Mouse (Mus musculus) CH12.LX (cell line): ENCODE data around the gene Inpp5b. TPM values are rescaled to one million over a fixed set of nuclear protein-coding genes. Genes with fewer than 3 reads are reported as not detected.

Source experiments
- DNase-seq: peaks from one replicate; pipeline ENCODE4 v3.0.0-alpha.2; 2013; ENCODE audit errors: extremely low read depth
- H3K27ac ChIP-seq: 2 replicates; pipeline ENCODE4 v1.5.1; 2012; ENCODE audit warnings: low read depth, mild to moderate bottlenecking, control low read depth, moderate library complexity; ENCODE audit not compliant: insufficient read depth
- H3K27me3 ChIP-seq: replicated peaks from 2 replicates; pipeline ENCODE3; 2012; ENCODE audit warnings: inconsistent platforms
- H3K36me3 ChIP-seq, 2 experiments: replicated peaks in 1 of 2; 2 replicates each; pipeline versions ENCODE3 to v1.6.1; 2012; ENCODE audit warnings: inconsistent platforms in 1 of 2, low read length in 1 of 2, mild to moderate bottlenecking in 1 of 2, mixed read lengths in 1 of 2, moderate library complexity in 1 of 2; ENCODE audit not compliant: control insufficient read depth in 1 of 2, insufficient read depth in 1 of 2
- H3K4me1 ChIP-seq, 2 experiments: 2 replicates each; pipeline ENCODE4 v1.6.1; 2012; ENCODE audit warnings: inconsistent platforms in 1 of 2, moderate library complexity in 1 of 2; ENCODE audit not compliant: insufficient read depth in 2 of 2, control insufficient read depth in 1 of 2
- H3K4me2 ChIP-seq: 2 replicates; pipeline ENCODE4 v1.6.1; 2012; ENCODE audit warnings: low read depth, mild to moderate bottlenecking, control low read depth; ENCODE audit not compliant: poor library complexity, insufficient read depth, severe bottlenecking
- H3K4me3 ChIP-seq, 3 experiments: fragments of 150-350 bp in 1 of 3; sonication (generic) in 1 of 3; replicated peaks in 1 of 3; 2 replicates each; pipeline versions ENCODE3 to v1.5.1; 2011 to 2012; ENCODE audit warnings: low read depth in 2 of 3, low read length in 2 of 3, mild to moderate bottlenecking in 2 of 3, moderate library complexity in 2 of 3, control low read depth in 1 of 3, improper control_type of control experiment in 1 of 3, inconsistent platforms in 1 of 3, mixed read lengths in 1 of 3; ENCODE audit not compliant: poor library complexity in 1 of 3
- H3K79me2 ChIP-seq: replicated peaks from 2 replicates; pipeline ENCODE4 v1.6.1; 2012; ENCODE audit warnings: mild to moderate bottlenecking, moderate library complexity; ENCODE audit not compliant: control insufficient read depth, poor library complexity, insufficient read depth, severe bottlenecking; ENCODE audit errors: extremely low read depth
- H3K9ac ChIP-seq: 2 replicates; pipeline ENCODE4 v1.6.1; 2012; ENCODE audit warnings: low read depth, mild to moderate bottlenecking, control low read depth, moderate library complexity; ENCODE audit not compliant: insufficient read depth
- H3K9me3 ChIP-seq: replicated peaks from 2 replicates; pipeline ENCODE3; 2012; ENCODE audit warnings: low read length, inconsistent platforms, mixed read lengths
- CHD1 ChIP-seq: IDR thresholded peaks from 2 replicates; pipeline ENCODE4 v1.6.1; 2012; ENCODE audit warnings: low read depth, low read length, improper control_type of control experiment, inconsistent platforms
- CHD2 ChIP-seq: IDR thresholded peaks from 2 replicates; pipeline ENCODE4 v1.6.1; 2011; ENCODE audit warnings: low read length, improper control_type of control experiment
- CTCF ChIP-seq, 2 experiments: IDR thresholded peaks in 1 of 2; conservative IDR thresholded peaks in 1 of 2; 2 replicates each; pipeline ENCODE4 v1.5.1; 2011 to 2012; ENCODE audit warnings: low read depth in 2 of 2, low read length in 2 of 2, improper control_type of control experiment in 1 of 2, inconsistent platforms in 1 of 2, mild to moderate bottlenecking in 1 of 2, moderate library complexity in 1 of 2
- ELF1 ChIP-seq: IDR thresholded peaks from 2 replicates; pipeline ENCODE4 v1.6.1; 2014; ENCODE audit warnings: low read depth, mild to moderate bottlenecking, inconsistent platforms, low read length, improper control_type of control experiment
- ETS1 ChIP-seq: conservative IDR thresholded peaks from 2 replicates; pipeline ENCODE4 v1.6.1; 2012; ENCODE audit warnings: low read depth, mild to moderate bottlenecking, inconsistent platforms, low read length, improper control_type of control experiment, moderate library complexity
- HCFC1 ChIP-seq: IDR thresholded peaks from 2 replicates; pipeline ENCODE4 v1.6.1; 2012; ENCODE audit warnings: low read depth, mild to moderate bottlenecking, inconsistent platforms, low read length, improper control_type of control experiment
- JUN ChIP-seq: IDR thresholded peaks from 2 replicates; pipeline ENCODE4 v1.6.1; 2011; ENCODE audit warnings: low read depth, mild to moderate bottlenecking, low read length, improper control_type of control experiment, moderate library complexity; ENCODE audit not compliant: insufficient read depth
- MAX ChIP-seq: IDR thresholded peaks from 2 replicates; pipeline ENCODE4 v1.6.1; 2011; ENCODE audit warnings: low read length, improper control_type of control experiment
- MYC ChIP-seq: IDR thresholded peaks from 2 replicates; pipeline ENCODE4 v1.6.1; 2011; ENCODE audit warnings: low read depth, mild to moderate bottlenecking, improper control_type of control experiment, low read length
- NELFE ChIP-seq: IDR thresholded peaks from 2 replicates; pipeline ENCODE4 v1.6.1; 2011; ENCODE audit warnings: low read depth, low read length, improper control_type of control experiment
- POLR2A ChIP-seq: IDR thresholded peaks from 2 replicates; pipeline ENCODE4 v1.6.1; 2011; ENCODE audit warnings: low read depth, mild to moderate bottlenecking, improper control_type of control experiment, low read length
- SMC3 ChIP-seq: IDR thresholded peaks from 2 replicates; pipeline ENCODE4 v1.6.1; 2011; ENCODE audit warnings: low read depth, low read length, improper control_type of control experiment
- TCF12 ChIP-seq: IDR thresholded peaks from 2 replicates; pipeline ENCODE4 v1.6.1; 2014; ENCODE audit warnings: low read depth, mild to moderate bottlenecking, inconsistent platforms, low read length, improper control_type of control experiment
- UBTF ChIP-seq: IDR thresholded peaks from 2 replicates; pipeline ENCODE4 v1.6.1; 2012; ENCODE audit warnings: low read depth, mild to moderate bottlenecking, inconsistent platforms, low read length, improper control_type of control experiment, moderate library complexity
- USF2 ChIP-seq: conservative IDR thresholded peaks from 2 replicates; pipeline ENCODE4 v1.6.1; 2011; ENCODE audit warnings: low read depth, low read length, improper control_type of control experiment
- ZC3H11A ChIP-seq: IDR thresholded peaks from 2 replicates; pipeline ENCODE4 v1.6.1; 2012; ENCODE audit warnings: low read depth, mild to moderate bottlenecking, inconsistent platforms, low read length, improper control_type of control experiment
- ZMIZ1 ChIP-seq: IDR thresholded peaks from 2 replicates; pipeline ENCODE4 v1.6.1; 2012; ENCODE audit warnings: low read depth, mild to moderate bottlenecking, inconsistent platforms, low read length, improper control_type of control experiment
- ZNF384 ChIP-seq: IDR thresholded peaks from 2 replicates; pipeline ENCODE4 v1.6.1; 2012; ENCODE audit warnings: low read depth, low read length, improper control_type of control experiment, inconsistent platforms
- dilution Hi-C: fragments of 300-500 bp; cut with MboI; formaldehyde crosslinking; loops from 2 replicates; pipeline ENCODE4 v1.14.3; 2020; ENCODE audit warnings: low sequenced_read_pairs; ENCODE audit not compliant: extremely low pct_unique_long_range_greater_than_20kb, extremely low pct_ligation_motif_present
- in situ Hi-C: fragments of 300-500 bp; cut with MboI; formaldehyde crosslinking; loops from 3 replicates; pipeline ENCODE4 v1.14.3; 2019; ENCODE audit warnings: low sequenced_read_pairs, low pct_ligation_motif_present, low pct_unique_long_range_greater_than_20kb, mixed read lengths
- polyA plus RNA-seq: library from polyadenylated mRNA; unstranded; fragments of >175 nt; gene quantifications from 2 replicates; pipeline ENCODE4 v1.2.1, GENCODE M21; 2012; ENCODE audit warnings: low read depth; ENCODE audit not compliant: insufficient read length
- total RNA-seq, 2 experiments: library from RNA; depleted of rRNA; stranded (reverse); fragments of 300-350 nt in 1 of 2; fragments of >200 nt in 1 of 2; gene quantifications; 2 replicates each; pipeline ENCODE4 v1.2.3; 2012 to 2014

Inpp5b gene
- total and polyA plus RNA-seq, 3 experiments = 25.6 to 34.0 (median 26.2) TPM

GRCm38 (mm10) chr4:124700248-124700971 is 41.2 kb upstream of the Inpp5b start, which contains the start of gene Fhl3:
TSS of gene Fhl3 (plus strand) at chr4:124700701.
- Histone ChIP-seq H3K79me2 (peaks cover 19% of the 10 kb centered on the region), H3K9ac (peak within 1 kb of the TSS; percentile 93), H3K27ac (no peak within 1 kb of the TSS), H3K36me3 (peaks cover under 1% of the 10 kb centered on the region in 2 experiments)
- in situ Hi-C loops = loop anchor here (10.0 kb wide), 1 partner anchor 364 kb away; the partner anchor contains the start of genes Dnali1 and Snip1
- DNase-seq = no peak
- no peak for TF ChIP-seq ZC3H11A
- TF ChIP-seq ELF1 = no peak
- no peak for TF ChIP-seq MAX
- TF ChIP-seq ZNF384 = peak; percentile 68
- TF ChIP-seq CHD2 = no peak
- TF ChIP-seq TCF12 = 0 out of 2 replicates have a peak, but pooled peaks have one; percentile 27
- TF ChIP-seq CTCF (conservative IDR thresholded peaks at IDR 0.05 in 1 of 2, IDR thresholded peaks at IDR 0.05 in 1 of 2; ENCODE audit: low read depth in 2 of 2, low read length in 2 of 2) = peak in 1 of 2 experiments; percentile 28; a peak in 2 of 4 replicates
- TF ChIP-seq MYC = no peak
- 0 out of 2 replicates have a peak, but pooled peaks have one; percentile 14 for TF ChIP-seq UBTF
- no peak for TF ChIP-seq SMC3
- TF ChIP-seq JUN = no peak
- no peak for TF ChIP-seq HCFC1
- peak; percentile 65 for TF ChIP-seq NELFE
- TF ChIP-seq POLR2A = peak; percentile 82
- no peak for TF ChIP-seq USF2
- TF ChIP-seq CHD1 = no peak
- TF ChIP-seq ZMIZ1 = peak; percentile 68; the same call in 1 of the 2 replicates
- TF ChIP-seq, all 38 proteins: peak for 7
- Histone ChIP-seq H3K4me2 (peak within 1 kb of the TSS; percentile 83), H3K27me3 (no peaks in the 10 kb centered on the region), H3K4me1 (peaks cover 19 to 50% of the 10 kb centered on the region in 2 experiments), H3K4me3 (peak within 1 kb of the TSS; percentile 79 to 96 (median 79)), H3K9me3 (peaks cover 2% of the 10 kb centered on the region)
- dilution Hi-C loops = no loop called here

GRCm38 (mm10) chr4:124701052-124701845 is 40.4 kb upstream of the Inpp5b start:
- peak; percentile 78 for TF ChIP-seq CHD2
- 0 out of 2 replicates have a peak, but pooled peaks have one; percentile 11 for TF ChIP-seq UBTF
- TF ChIP-seq ZMIZ1 = no peak
- TF ChIP-seq POLR2A = 0 out of 2 replicates have a peak, but pooled peaks have one; percentile 31
- no peak for TF ChIP-seq ETS1
- peak; percentile 77 for DNase-seq
- in situ Hi-C loops = loop anchor here (10.0 kb wide), 1 partner anchor 364 kb away; the partner anchor contains the start of genes Dnali1 and Snip1
- Histone ChIP-seq H3K4me2 (peak overlapping the region; percentile 83), H3K27me3 (no peaks in the 10 kb centered on the region), H3K9ac (peak overlapping the region; percentile 93), H3K27ac (no peak overlapping the region), H3K9me3 (peaks cover 2% of the 10 kb centered on the region), H3K36me3 (peaks cover 8 to 9% of the 10 kb centered on the region in 2 experiments), H3K4me3 (peak overlapping the region; percentile 79 to 96 (median 79)), H3K4me1 (peaks cover 26 to 50% of the 10 kb centered on the region in 2 experiments), H3K79me2 (peaks cover 19% of the 10 kb centered on the region)
- dilution Hi-C loops = no loop called here
